ENCODE assay signal across 8 mouse cellular contexts in the genomic region with DNA sequence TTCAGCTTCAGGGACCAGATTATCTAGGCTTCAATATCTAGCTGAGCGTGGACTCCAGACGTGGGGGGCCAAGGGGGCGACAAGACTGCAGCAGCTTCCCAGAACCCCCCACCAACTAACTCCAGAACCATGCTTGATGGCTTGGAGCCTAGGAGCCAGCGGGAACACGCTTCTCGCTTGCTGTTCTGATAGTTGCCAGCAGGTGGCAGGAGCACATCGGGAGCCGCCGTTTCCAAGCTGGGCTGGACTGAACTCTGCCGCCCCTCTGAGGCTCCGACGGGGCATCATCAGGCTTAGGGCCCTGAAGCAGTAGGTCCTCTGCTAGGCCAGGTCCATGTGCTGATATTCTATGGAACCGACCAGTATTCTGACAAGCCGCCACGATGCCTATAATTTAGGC. TPM values are rescaled to one million over a fixed set of nuclear protein-coding genes. Genes with fewer than 3 reads are reported as not detected.
A peak's percentile ranks its signal among the peaks of the same experiment; 100 is the strongest.
DNase-seq lines count a peak whose midpoint lies in the region; ATAC-seq and TF ChIP-seq lines count a peak whose summit lies in the region.

No protein-coding gene starts in this region.

- no peaks in the 10 kb centered on the region for H3K9me3 ChIP-seq in hindbrain, postnatal 0 days (ENCODE audit: low read length)

- no peaks in the 10 kb centered on the region for H3K4me1 ChIP-seq in hindbrain, postnatal 0 days (ENCODE audit: insufficient read depth, low read length)

- H3K4me2 ChIP-seq in hindbrain, postnatal 0 days (ENCODE audit: low read depth, low read length): no peak overlapping the region

- TF ChIP-seq CTCF in hindbrain, postnatal 0 days (IDR thresholded peaks at IDR 0.05; ENCODE audit: low read depth): peak; percentile 98

- 7% methylated on average over 15 of the region's 15 CpGs for WGBS in hindbrain, postnatal 0 days

- peak; percentile 68 for ATAC-seq in hindbrain, postnatal 0 days
- peak; percentile 84 for ATAC-seq in megakaryocyte progenitor cell, adult 5-6 weeks (replicated peaks; ENCODE audit: poor library complexity)

- no peaks in the 10 kb centered on the region; the same call in 1 of the 2 replicates for H3K36me3 ChIP-seq in hindbrain, postnatal 0 days (ENCODE audit: insufficient read depth, low read length)

- no peak overlapping the region for H3K9ac ChIP-seq in hindbrain, postnatal 0 days (replicated peaks; ENCODE audit: low read length)

- no peak overlapping the region for H3K4me3 ChIP-seq in hindbrain, postnatal 0 days (ENCODE audit: low read length)

- peak; percentile 85 for DNase-seq in ZHBTc4 (ENCODE audit: low read depth, low spot score)
- peak; percentile 90 to 92 for DNase-seq in cerebellum, postnatal 36 days
- peak; percentile 85 for DNase-seq in gastrocnemius, adult 18-20 months (ENCODE audit: low spot score)
- DNase-seq in hindbrain, postnatal 0 days (ENCODE audit: low spot score): peak; percentile 90
- peak; percentile 60 to 83 for DNase-seq in left cerebral cortex, adult 8-10 months (ENCODE audit: low spot score in 2 of 2)
- DNase-seq in right cerebral cortex, postnatal 14 days: peak; percentile 90
- DNase-seq in urinary bladder, postnatal 14 days (ENCODE audit: low spot score): peak; percentile 91

- no peak overlapping the region for H3K27ac ChIP-seq in hindbrain, postnatal 0 days

- H3K27me3 ChIP-seq in hindbrain, postnatal 0 days (ENCODE audit: insufficient read depth, low read length): no peaks in the 10 kb centered on the region

RNA-seq across cellular contexts. Expression of a gene that starts 30.1 kb away (rescaled TPM):
- 10 to 100 TPM; 28.6 to 31.9 TPM for total RNA-seq in gastrocnemius, adult 18-20 months (2021)
- total RNA-seq in hindbrain, postnatal 0 days (2014; rRNA removed): 49.2 and 52.7 TPM in 2 replicates
- 136 and 141 TPM in 2 replicates for polyA plus RNA-seq in hindbrain, postnatal 0 days (2015; fragmentation: Nextera tagmentation; extraction: Ambion mirVana)
- 10 to 100 TPM; 56.1 to 59.8 (median 57.6) TPM for total RNA-seq in left cerebral cortex, adult 8-10 months (2022)
- 23.0 and 39.2 TPM in 2 replicates for total RNA-seq in megakaryocyte progenitor cell, adult 5-6 weeks (2015)
- 17.4 and 27.4 TPM in 2 replicates for total RNA-seq in megakaryocyte progenitor cell, adult 5-6 weeks (2017)

RNA-seq across cellular contexts. Expression of a gene that starts 43.2 kb away (rescaled TPM):
- total RNA-seq in gastrocnemius, adult 18-20 months (2021): 1 to 10 TPM in 1 of 2 experiments, under 1 TPM in 1; 0.66 to 1.4 TPM
- total RNA-seq in hindbrain, postnatal 0 days (2014; rRNA removed): 241 and 242 TPM in 2 replicates
- 123 and 128 TPM in 2 replicates for polyA plus RNA-seq in hindbrain, postnatal 0 days (2015; fragmentation: Nextera tagmentation; extraction: Ambion mirVana)
- total RNA-seq in left cerebral cortex, adult 8-10 months (2022): 100 to 1,000 TPM; 207 to 227 (median 217) TPM
- 23.8 and 27.4 TPM in 2 replicates for total RNA-seq in megakaryocyte progenitor cell, adult 5-6 weeks (2015)
- 29.9 and 47.0 TPM in 2 replicates for total RNA-seq in megakaryocyte progenitor cell, adult 5-6 weeks (2017)

Comparison
In these comparisons a context has a peak if more than half of its experiments do, and no peak if none do; other contexts are left out.
1. RNA of a gene that starts 43.2 kb away (total RNA-seq): 241 to 242 TPM in hindbrain, postnatal 0 days, 207 to 227 TPM in left cerebral cortex, adult 8-10 months and 23.8 to 47.0 TPM in megakaryocyte progenitor cell, adult 5-6 weeks; 0.66 to 1.4 TPM in gastrocnemius, adult 18-20 months; every median in the first group is over 10 times any median in the second.
2. Peak in every context shown above with its lines, with median percentiles within 50 percentile points of each other: DNase-seq.